Mouse (Mus musculus): ENCODE results near the gene Mroh2a. TPM values are rescaled to one million over a fixed set of nuclear protein-coding genes. Genes with fewer than 3 reads are reported as not detected.
"Not testable (repeated sequence)": the region's sequence is repeated elsewhere in the genome, so short reads cannot be mapped to it uniquely, and the experiment has no call there.

The Mroh2a gene
- total RNA-seq, 2 experiments from 2014 or later: 0.07 TPM; not detected in 1

DNA sequence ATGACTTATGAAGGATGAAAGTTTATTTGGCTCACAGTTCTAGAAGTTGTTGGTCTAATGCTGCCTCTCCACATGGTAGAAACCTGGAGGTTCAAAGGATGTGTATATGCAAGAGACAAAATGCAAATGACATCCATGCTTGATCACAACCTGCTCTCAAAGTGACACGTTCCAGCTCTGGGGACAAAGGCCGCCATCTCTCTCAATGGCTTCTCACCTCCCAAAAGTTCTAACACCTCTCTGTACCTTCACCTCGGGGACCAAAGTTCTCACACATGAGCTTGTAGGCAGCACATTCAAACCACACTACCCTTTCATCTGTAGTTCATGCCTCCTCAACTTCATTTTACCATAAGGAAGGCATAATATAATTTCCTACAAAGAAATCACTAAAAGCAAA lies 9.2 kb upstream of the Mroh2a start:
- no peak for DNase-seq (ENCODE audit: low spot score in 2 of 2)
- intact Hi-C loops (cut with DNase I): no loop called here

DNA sequence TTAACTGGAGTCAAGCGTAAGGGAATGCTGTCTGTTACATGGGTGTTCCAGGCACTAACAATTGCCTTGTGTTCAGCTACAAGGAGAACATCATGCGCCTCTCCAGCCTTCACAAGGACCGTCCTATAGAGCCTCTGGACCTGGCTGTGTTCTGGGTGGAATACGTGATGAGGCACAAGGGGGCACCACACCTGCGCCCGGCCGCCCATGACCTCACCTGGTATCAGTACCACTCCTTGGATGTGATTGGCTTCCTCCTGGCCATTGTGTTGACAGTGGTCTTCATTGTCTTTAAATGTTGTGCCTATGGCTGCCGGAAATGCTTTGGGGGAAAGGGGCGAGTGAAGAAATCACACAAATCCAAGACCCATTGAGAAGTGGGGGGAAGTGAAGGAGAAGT lies 8.7 kb upstream of the Mroh2a start:
- intact Hi-C loops (cut with DNase I): no loop called here
- no peak for DNase-seq (ENCODE audit: low spot score in 2 of 2)

DNA sequence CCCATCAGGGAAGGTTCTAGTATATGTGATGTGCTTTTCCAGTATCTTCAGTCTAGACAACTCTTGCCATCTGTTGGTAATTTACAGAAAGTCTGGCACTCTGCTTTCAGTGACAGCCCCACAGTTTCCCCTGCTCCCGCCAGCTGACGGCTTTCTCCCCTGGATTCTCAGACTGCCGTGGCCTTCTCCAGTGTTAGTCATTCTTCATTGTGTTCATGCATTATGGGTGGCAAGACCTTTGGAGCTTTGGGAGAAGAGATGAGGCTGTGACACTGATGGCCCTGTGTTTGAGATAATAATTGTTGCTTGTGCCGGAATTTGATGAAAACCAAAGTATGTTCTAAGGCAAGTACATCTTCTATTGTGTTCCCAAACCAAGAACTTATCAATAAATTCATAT lies 8.2 kb upstream of the Mroh2a start:
- no peak for DNase-seq (ENCODE audit: low spot score in 2 of 2)
- intact Hi-C loops (cut with DNase I): no loop called here

GRCm38 (mm10) chr1:88219054-88219453 lies 7.7 kb upstream of the Mroh2a start:
- intact Hi-C loops (cut with DNase I): no loop called here
- DNase-seq (ENCODE audit: low spot score in 2 of 2): no peak

GRCm38 (mm10) chr1:88220336-88220735 lies 6.5 kb upstream of the Mroh2a start:
- intact Hi-C loops (cut with DNase I): loop anchor here (5.0 kb wide), 1 partner anchor 82 kb away; no protein-coding TSS in a partner anchor
- DNase-seq (ENCODE audit: low spot score in 2 of 2): no peak

DNA sequence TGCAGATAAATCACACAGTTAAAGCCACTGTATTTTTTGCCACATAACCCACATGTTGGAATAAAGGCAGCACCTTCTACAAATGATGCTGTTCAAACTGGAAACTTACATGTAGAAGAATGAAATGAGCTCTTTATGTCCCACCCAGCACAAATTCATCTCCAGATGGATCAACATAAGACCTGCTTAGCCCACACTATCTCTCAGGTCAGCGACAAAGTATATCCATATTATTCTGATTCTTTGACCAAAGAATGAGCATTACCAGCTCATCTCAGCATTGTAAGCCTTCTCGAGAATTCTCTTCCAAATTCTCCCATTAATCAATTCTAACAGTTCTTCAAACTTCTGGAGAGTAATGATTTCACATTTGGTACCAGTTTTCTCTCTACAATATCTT lies 4.6 kb upstream of the Mroh2a start:
- intact Hi-C loops (cut with DNase I): loop anchor here (5.0 kb wide), 1 partner anchor 80 kb away; no protein-coding TSS in a partner anchor
- no peak for DNase-seq (ENCODE audit: low spot score in 2 of 2)

- DNase-seq (ENCODE audit: low spot score in 2 of 2): not testable (repeated sequence)
- intact Hi-C loops (cut with DNase I): loop anchor here (5.0 kb wide), 1 partner anchor 79 kb away; no protein-coding TSS in a partner anchor
Measured at GRCm38 (mm10) chr1:88223011-88223515, 3.7 kb upstream of the Mroh2a start.

GRCm38 (mm10) chr1:88223591-88223990 lies 3.2 kb upstream of the Mroh2a start:
- DNase-seq (ENCODE audit: low spot score in 2 of 2): peak in 1 of 2 experiments; percentile 4
- intact Hi-C loops (cut with DNase I): loop anchor here (5.0 kb wide), 1 partner anchor 79 kb away; no protein-coding TSS in a partner anchor

GRCm38 (mm10) chr1:88224029-88224776 lies 2.6 kb upstream of the Mroh2a start:
- DNase-seq (ENCODE audit: low spot score in 2 of 2): no peak
- intact Hi-C loops (cut with DNase I): loop anchor here (5.0 kb wide), 1 partner anchor 78 kb away; no protein-coding TSS in a partner anchor

DNA sequence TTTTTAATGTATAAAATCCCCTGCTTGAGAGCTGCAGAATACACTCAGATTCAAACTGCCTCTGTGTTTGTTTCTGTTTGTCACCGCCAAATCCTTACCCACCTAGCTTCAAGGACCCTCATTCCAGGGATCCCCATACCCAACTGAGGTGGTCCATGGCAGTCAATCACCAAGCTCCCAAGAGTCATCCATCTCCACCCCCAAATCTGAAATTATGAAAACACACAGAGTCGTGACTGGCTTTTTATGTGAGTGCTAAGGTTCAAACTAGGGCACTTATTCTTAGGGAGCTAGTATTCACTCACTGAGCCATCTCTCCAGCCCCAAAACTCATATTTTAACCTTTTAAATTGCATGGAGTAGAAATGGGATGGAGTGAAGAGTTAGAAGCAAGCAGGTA lies 1.5 kb upstream of the Mroh2a start:
- intact Hi-C loops (cut with DNase I); DNase-seq (ENCODE audit: low spot score in 2 of 2): not testable (repeated sequence)

DNA sequence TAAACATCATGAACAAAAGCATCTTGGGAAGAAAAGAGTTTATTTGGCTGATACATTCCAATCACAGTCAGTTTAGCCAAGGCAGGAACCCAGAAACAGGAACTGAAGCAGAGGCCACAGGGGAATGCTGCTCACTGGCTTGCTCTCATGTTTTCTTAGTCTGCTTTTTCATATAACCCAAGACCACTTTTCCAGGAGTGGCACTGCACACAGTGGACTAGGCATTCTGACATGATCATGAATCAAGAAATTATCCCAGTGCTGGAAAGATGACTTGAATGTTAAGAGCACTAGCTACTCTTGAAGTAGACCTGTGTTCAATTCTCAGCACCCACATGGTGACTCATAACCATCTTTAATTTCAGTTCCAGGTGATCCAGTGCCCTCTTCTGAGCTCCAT lies 1.0 kb upstream of the Mroh2a start:
- intact Hi-C loops (cut with DNase I): no loop called here

DNA sequence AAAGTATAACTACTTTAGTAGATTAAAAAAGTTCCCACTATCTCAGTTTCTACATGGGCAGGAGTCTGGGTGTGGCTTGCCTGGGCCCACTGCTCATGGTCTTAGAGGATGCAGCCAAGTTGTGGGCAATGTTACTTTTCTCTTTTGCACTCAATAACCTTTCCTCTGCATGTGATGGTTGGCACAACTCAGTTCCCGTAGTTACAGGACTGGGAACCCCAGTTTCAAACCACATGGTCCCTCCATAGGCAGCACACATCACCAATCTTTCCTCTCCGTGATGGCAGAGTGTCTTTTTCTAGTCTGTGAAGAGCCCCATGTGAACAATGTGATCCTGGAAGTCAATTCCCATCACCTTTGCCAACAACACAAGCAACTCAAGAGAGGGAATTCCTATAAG lies 696 bp downstream of the Mroh2a start:
- intact Hi-C loops (cut with DNase I): no loop called here
- DNase-seq (ENCODE audit: low spot score in 2 of 2): no peak

More for the DNA sequence above, 1.0 kb upstream of the Mroh2a start:
- DNase-seq (ENCODE audit: low spot score in 2 of 2): no peak

DNA sequence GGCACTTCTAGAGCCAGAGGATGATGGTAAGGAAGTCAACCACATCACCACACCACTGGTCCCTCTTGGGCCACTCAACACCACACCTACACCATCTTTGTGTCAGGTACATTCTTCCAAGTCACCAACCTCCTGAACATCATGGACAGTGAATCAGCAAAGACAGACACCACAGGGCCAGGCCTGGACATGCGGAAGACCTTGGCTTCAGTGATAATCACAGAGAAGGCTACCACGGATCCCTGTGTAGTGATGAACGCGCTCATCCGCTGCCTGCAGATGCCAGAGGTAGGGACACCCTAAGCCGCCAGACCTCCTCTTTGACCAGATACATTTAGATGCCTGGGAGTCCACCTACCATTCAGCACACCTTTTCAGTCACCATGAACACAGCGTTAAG lies 1.3 kb downstream of the Mroh2a start:
- intact Hi-C loops (cut with DNase I): no loop called here
- no peak for DNase-seq (ENCODE audit: low spot score in 2 of 2)

DNA sequence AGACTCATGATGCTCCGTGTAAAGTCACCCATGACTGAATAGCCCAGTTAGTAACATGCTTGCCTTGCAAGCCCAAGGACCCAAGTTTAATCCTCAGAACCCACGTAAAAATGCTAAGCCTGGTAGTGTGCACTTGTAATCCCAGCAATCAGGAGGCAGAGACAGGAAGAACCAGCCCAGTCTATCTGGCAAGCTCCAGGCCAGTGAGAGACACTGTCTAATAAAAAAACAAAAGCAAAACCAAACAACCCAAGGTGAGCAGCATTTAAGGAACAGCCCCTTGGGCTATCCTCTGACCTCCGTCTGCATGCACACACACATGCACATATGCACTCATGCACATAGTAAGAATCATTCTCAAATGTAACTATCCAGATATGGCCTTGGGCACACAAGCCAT lies 2.8 kb downstream of the Mroh2a start:
- DNase-seq (ENCODE audit: low spot score in 2 of 2): no peak
- intact Hi-C loops (cut with DNase I): no loop called here

- DNase-seq (ENCODE audit: low spot score in 2 of 2): no peak
- intact Hi-C loops (cut with DNase I): no loop called here
Measured at GRCm38 (mm10) chr1:88229986-88230385, 3.2 kb downstream of the Mroh2a start.

GRCm38 (mm10) chr1:88230421-88230820 lies 3.6 kb downstream of the Mroh2a start:
- DNase-seq (ENCODE audit: low spot score in 2 of 2): no peak
- intact Hi-C loops (cut with DNase I): no loop called here

GRCm38 (mm10) chr1:88230981-88231802 lies 4.4 kb downstream of the Mroh2a start:
- no peak for DNase-seq (ENCODE audit: low spot score in 2 of 2)
- intact Hi-C loops (cut with DNase I): no loop called here

- intact Hi-C loops (cut with DNase I): no loop called here
- no peak for DNase-seq (ENCODE audit: low spot score in 2 of 2)
Measured at GRCm38 (mm10) chr1:88231803-88232499, 5.2 kb downstream of the Mroh2a start.

- DNase-seq (ENCODE audit: low spot score in 2 of 2): no peak
- intact Hi-C loops (cut with DNase I): no loop called here
Measured at GRCm38 (mm10) chr1:88232664-88233380, 6.0 kb downstream of the Mroh2a start.

Measured in left cerebral cortex, postnatal 36 days (tissue).